Mouse (Mus musculus) forebrain, postnatal 0 days (tissue): ENCODE results near the gene Usp42. TPM values are rescaled to one million over a fixed set of nuclear protein-coding genes. Genes with fewer than 3 reads are reported as not detected.

ENCODE experiments used
- ATAC-seq: fragments of 200-750 bp; cut with Nextera tagmentation; 2 replicates; pipeline ENCODE4 v1.8.0; 2017; ENCODE audit warnings: mild to moderate bottlenecking, moderate library complexity
- DNase-seq: peaks from one replicate; pipeline ENCODE4 v3.0.0-alpha.2; 2015
- H3K27ac ChIP-seq: fragments of 300-500 bp; sonication (generic); 2 replicates; pipeline ENCODE4 v1.5.1; 2014; ENCODE audit warnings: low read depth, mild to moderate bottlenecking, antibody characterized with exemption, low read length, moderate library complexity, mixed read lengths
- H3K27me3 ChIP-seq: fragments of 300-500 bp; sonication (generic); 2 replicates; pipeline ENCODE4 v1.6.1; 2014; ENCODE audit warnings: mild to moderate bottlenecking, low read length, mixed read lengths; ENCODE audit not compliant: insufficient read depth
- H3K36me3 ChIP-seq: fragments of 300-500 bp; sonication (generic); 2 replicates; pipeline ENCODE4 v1.6.1; 2014; ENCODE audit warnings: mild to moderate bottlenecking, moderate library complexity; ENCODE audit not compliant: insufficient read depth
- H3K4me1 ChIP-seq: fragments of 300-500 bp; sonication (generic); 2 replicates; pipeline ENCODE4 v1.6.1; 2014; ENCODE audit warnings: antibody characterized with exemption; ENCODE audit not compliant: insufficient read depth
- H3K4me2 ChIP-seq: fragments of 300-500 bp; sonication (generic); 2 replicates; pipeline ENCODE4 v1.6.1; 2014; ENCODE audit warnings: low read depth, mild to moderate bottlenecking, moderate library complexity
- H3K4me3 ChIP-seq: fragments of 300-500 bp; sonication (generic); 2 replicates; pipeline ENCODE4 v1.5.1; 2014; ENCODE audit warnings: low read depth, low read length, mixed read lengths
- H3K9ac ChIP-seq: fragments of 300-500 bp; sonication (generic); 2 replicates; pipeline ENCODE4 v1.6.1; 2014; ENCODE audit warnings: mild to moderate bottlenecking
- H3K9me3 ChIP-seq: fragments of 300-500 bp; sonication (generic); 2 replicates; pipeline ENCODE4 v1.6.1; 2016; ENCODE audit warnings: low read length
- CTCF ChIP-seq: sonication (generic); IDR thresholded peaks from 2 replicates; pipeline ENCODE4 v1.5.1; 2016; ENCODE audit warnings: antibody characterized with exemption, control low read depth, low read depth
- WGBS: fragments of 180-500 bp; shearing (Covaris S2); extraction: QIAGEN DNeasy Blood & Tissue Kit; methylation state at CpG from one replicate; pipeline ENCODE4 v1.1.7; 2014; 5-methylcytosine and 5-hydroxymethylcytosine counted together
- polyA plus RNA-seq: library from polyadenylated mRNA; unstranded; fragments of >200 nt; fragmentation: Nextera tagmentation; extraction: Ambion mirVana; gene quantifications from 2 replicates; pipeline ENCODE4 v1.2.1, GENCODE M21; 2015
- total RNA-seq: library from RNA; depleted of rRNA; stranded (reverse); fragments of >200 nt; gene quantifications from 2 replicates; pipeline ENCODE4 v1.2.3, GENCODE M21; 2014; rRNA removed

Usp42 gene
- total and polyA plus RNA-seq, 2 experiments from 2014 or later = 16.8 to 25.1 TPM

GRCm38 (mm10) chr5:143666015-143666414 lies 66.1 kb downstream of the Usp42 start:
- H3K9ac ChIP-seq = no peak overlapping the region
- no peaks in the 10 kb centered on the region for H3K27me3 ChIP-seq
- WGBS = 86% methylated on average over 1 of the region's 1 CpGs
- no peaks in the 10 kb centered on the region for H3K36me3 ChIP-seq
- H3K4me3 ChIP-seq = no peak overlapping the region
- DNase-seq = no peak
- H3K27ac ChIP-seq = no peak overlapping the region
- H3K4me2 ChIP-seq = no peak overlapping the region
- no peak for TF ChIP-seq CTCF
- no peak for ATAC-seq
- no peaks in the 10 kb centered on the region for H3K9me3 ChIP-seq
- H3K4me1 ChIP-seq = no peaks in the 10 kb centered on the region

GRCm38 (mm10) chr5:143665561-143665960 lies 66.5 kb downstream of the Usp42 start:
- no peak for ATAC-seq
- Histone ChIP-seq H3K9ac (no peak overlapping the region), H3K4me1 (no peaks in the 10 kb centered on the region), H3K27ac (no peak overlapping the region), H3K4me2 (no peak overlapping the region), H3K9me3 (no peaks in the 10 kb centered on the region), H3K36me3 (no peaks in the 10 kb centered on the region), H3K4me3 (no peak overlapping the region), H3K27me3 (no peaks in the 10 kb centered on the region)
- TF ChIP-seq CTCF = no peak
- no peak for DNase-seq
- WGBS = 77% methylated on average over 2 of the region's 2 CpGs

GRCm38 (mm10) chr5:143663074-143663687 lies 68.9 kb downstream of the Usp42 start:
- TF ChIP-seq CTCF = no peak
- H3K4me1 ChIP-seq = no peaks in the 10 kb centered on the region
- 90% methylated on average over 7 of the region's 7 CpGs for WGBS
- ATAC-seq = no peak
- H3K4me2 ChIP-seq = no peak overlapping the region
- no peaks in the 10 kb centered on the region for H3K36me3 ChIP-seq
- no peaks in the 10 kb centered on the region for H3K27me3 ChIP-seq
- H3K9me3 ChIP-seq = no peaks in the 10 kb centered on the region
- no peak for DNase-seq
- H3K27ac ChIP-seq = no peak overlapping the region
- no peak overlapping the region for H3K9ac ChIP-seq
- H3K4me3 ChIP-seq = no peak overlapping the region

Other genes starting within 250 kb of the Usp42 start
- 175 and 197 TPM in 2 replicates for gene Rac1, start 204.2 kb downstream of the Usp42 start, total RNA-seq
- gene Rac1, start 204.2 kb downstream of the Usp42 start, polyA plus RNA-seq = 481 and 501 TPM in 2 replicates
- 63.4 and 72.4 TPM in 2 replicates for gene Cyth3, start 109.8 kb downstream of the Usp42 start, total RNA-seq
- gene Cyth3, start 109.8 kb downstream of the Usp42 start, polyA plus RNA-seq = 42.5 and 44.3 TPM in 2 replicates
- gene Eif2ak1, start 85.5 kb upstream of the Usp42 start, total RNA-seq = 27.5 and 28.0 TPM in 2 replicates
- 31.7 and 36.8 TPM in 2 replicates for gene Eif2ak1, start 85.5 kb upstream of the Usp42 start, polyA plus RNA-seq
- gene Ankrd61, start 165.4 kb upstream of the Usp42 start, total RNA-seq = not detected in 2 replicates
- 0.13 TPM in 1 of 2 replicates, not detected in the other for gene Ankrd61, start 165.4 kb upstream of the Usp42 start, polyA plus RNA-seq
- gene Aimp2, start 177.6 kb upstream of the Usp42 start, total RNA-seq = 41.8 and 53.1 TPM in 2 replicates
- 86.9 and 88.9 TPM in 2 replicates for gene Aimp2, start 177.6 kb upstream of the Usp42 start, polyA plus RNA-seq
- 19.6 and 28.4 TPM in 2 replicates for gene Pms2, start 177.7 kb upstream of the Usp42 start, total RNA-seq
- gene Pms2, start 177.7 kb upstream of the Usp42 start, polyA plus RNA-seq = 14.5 and 19.5 TPM in 2 replicates
- gene Gm42421, start 195.9 kb upstream of the Usp42 start, total RNA-seq = 1.2 and 3.0 TPM in 2 replicates
- 0.50 and 1.2 TPM in 2 replicates for gene Gm42421, start 195.9 kb upstream of the Usp42 start, polyA plus RNA-seq
- gene Rsph10b, start 200.8 kb upstream of the Usp42 start, total RNA-seq = 3.4 and 3.8 TPM in 2 replicates
- gene Rsph10b, start 200.8 kb upstream of the Usp42 start, polyA plus RNA-seq = 2.3 and 4.3 TPM in 2 replicates